Mouse (Mus musculus): ENCODE results near the gene Actr10.

The Actr10 gene

DNA sequence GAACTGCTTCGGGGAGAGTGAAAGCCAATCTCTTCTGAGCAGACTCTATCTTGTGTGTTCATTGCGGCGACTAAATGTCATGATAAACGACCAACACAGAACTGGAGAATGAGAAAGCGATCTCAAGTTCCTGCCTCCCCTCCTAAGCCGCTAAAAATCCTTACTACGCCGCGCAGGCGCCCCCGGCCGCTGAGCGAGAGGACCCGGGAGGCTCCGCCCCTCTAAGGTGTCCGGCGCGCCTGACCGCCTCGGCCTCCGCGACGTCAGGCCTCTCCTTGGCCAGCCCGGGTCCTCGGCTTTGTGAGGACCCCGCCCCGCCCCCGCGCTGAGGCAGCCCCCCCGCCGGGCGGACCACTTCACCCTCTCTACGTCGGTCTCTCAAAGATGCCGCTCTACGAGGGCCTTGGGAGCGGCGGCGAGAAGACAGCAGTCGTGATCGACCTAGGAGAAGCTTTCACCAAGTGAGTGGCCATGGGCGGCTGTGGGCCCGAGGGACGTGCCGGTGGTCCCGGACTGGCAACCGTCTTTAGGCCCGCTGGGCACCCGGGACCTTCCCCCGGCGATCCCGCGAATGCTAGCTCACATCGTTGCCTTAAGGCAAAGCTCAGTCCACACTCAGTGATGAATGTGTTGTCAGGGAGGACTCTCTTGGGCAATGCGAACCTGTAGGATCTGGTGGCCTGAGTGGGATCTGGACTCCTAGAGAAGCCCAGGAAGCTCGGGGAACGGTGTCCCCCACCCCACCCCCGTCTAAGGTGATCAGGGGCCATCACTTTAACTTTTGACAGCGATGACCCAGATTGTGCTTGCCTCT, at the start of gene Actr10:
TSS of gene Actr10 (plus strand) at position 287 of the 814 bp plus-strand sequence.
- peak; percentile 97 for DNase-seq (ENCODE audit: extremely low spot score)

- DNase-seq (ENCODE audit: extremely low spot score): no peak
Observed at GRCm38 (mm10) chr12:70890405-70890804, 47.3 kb upstream of the Actr10 start.

- no peak for DNase-seq (ENCODE audit: extremely low spot score)
Observed at GRCm38 (mm10) chr12:70890874-70891470, 46.7 kb upstream of the Actr10 start.

DNA sequence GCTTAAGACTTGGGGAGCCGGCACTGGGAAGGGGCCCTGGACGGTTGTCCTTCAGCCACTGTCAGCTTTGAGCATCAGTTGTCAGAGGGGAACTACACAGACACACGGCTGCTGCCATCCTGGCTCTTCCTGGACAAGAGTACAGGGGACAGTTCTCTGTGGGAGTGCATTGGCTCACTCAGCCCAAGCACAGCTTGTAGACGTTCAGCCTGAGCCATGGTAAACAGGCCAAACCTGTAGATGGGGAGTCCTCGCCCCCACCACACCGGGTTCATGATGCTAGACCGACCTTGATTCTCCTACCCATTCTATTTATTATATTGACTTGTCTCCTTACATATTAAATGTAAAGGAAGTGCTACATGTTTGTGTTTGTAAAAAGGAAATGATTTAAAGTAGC, 42.4 kb upstream of the Actr10 start:
- no peak for DNase-seq (ENCODE audit: extremely low spot score)

DNA sequence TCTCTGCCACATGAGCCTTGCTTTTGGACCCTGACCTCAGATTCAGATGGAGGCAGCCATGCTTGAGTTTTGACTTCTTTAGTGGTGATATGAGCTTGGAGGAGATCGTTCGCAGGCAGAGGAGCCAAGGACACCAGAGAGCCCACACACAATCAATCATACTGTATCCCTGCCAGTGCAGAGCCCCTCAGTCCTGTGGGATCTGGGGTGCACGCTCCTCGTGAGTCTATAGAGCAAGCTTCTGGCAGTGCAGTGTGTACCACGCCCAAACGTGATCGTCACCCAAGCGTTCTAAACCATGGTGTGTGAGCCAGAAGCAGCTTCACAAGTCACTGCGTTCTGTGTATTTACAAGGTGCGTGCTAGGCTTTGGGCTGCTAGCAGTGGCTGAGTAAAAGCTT, 41.6 kb upstream of the Actr10 start:
- no peak for DNase-seq (ENCODE audit: extremely low spot score)

GRCm38 (mm10) chr12:70897434-70897833, 40.2 kb upstream of the Actr10 start:
- no peak for DNase-seq (ENCODE audit: extremely low spot score)

- no peak for DNase-seq (ENCODE audit: extremely low spot score)
Observed at GRCm38 (mm10) chr12:70898450-70898849, 39.2 kb upstream of the Actr10 start.

DNA sequence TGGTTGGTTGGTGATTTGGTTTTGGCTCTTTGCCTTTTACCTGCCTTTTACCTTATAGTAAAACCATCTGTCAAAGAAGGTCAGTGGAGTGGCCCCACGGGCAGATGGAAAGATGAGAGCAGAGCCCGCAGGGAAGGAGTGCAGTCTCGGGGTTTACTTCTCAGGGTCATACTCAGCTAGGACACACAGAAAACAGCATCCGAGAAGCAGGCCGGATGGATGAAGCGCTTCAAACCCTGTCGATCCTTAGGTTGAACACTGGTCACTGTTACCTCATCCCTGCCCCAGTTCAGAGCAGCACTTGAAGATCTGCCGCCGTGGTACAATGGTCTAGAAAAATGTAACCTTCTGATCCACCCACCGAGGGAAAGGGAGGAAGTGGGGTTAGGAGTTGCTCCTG, 33.2 kb upstream of the Actr10 start:
- no peak for DNase-seq (ENCODE audit: extremely low spot score)

- no peak for DNase-seq (ENCODE audit: extremely low spot score)
Observed at GRCm38 (mm10) chr12:70906867-70907266, 30.8 kb upstream of the Actr10 start.

DNA sequence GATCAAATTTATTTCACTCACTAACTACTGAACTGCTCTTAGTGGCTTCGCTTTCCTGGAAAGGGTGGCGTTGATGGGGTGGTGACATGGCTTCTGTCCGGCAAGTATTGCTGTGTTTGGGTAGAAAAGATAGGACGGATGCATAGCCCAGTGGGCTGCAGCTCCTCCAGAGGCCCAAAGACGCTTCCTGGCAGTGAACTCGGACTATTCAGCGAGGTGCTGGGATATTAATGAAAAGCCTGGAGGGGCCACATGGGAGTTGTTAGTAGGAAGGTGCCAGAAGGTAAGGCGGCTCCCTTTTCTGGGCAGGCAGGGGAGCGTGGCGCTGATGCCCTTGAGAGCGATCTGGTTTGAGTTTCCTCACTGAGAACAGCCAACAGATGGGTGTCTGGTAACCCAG, 30.0 kb upstream of the Actr10 start:
- no peak for DNase-seq (ENCODE audit: extremely low spot score)

DNA sequence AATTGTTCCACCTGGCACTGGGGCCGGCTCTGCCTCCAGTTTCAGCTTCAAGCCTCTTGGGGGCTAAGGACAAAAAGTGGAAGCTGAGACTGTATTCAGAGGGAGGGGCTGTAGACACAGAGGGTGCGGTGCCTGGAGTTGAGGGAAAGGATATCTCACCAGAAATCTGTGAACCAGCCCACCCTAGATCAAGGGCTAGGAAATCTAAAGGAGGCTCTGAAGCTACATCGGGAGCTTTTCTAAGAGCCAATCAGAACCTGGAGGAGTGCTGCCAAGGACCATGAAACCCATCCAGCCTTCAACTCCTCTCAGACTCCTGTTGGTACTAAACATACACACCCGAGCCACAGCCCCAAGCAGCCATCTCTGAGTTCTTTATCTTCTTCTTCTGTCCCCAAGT, 29.6 kb upstream of the Actr10 start:
- DNase-seq (ENCODE audit: extremely low spot score): no peak

- peak; percentile 86 for DNase-seq (ENCODE audit: extremely low spot score)
Observed at GRCm38 (mm10) chr12:70910241-70910720, 27.4 kb upstream of the Actr10 start.

GRCm38 (mm10) chr12:70911029-70911428, 26.6 kb upstream of the Actr10 start:
- DNase-seq (ENCODE audit: extremely low spot score): peak; percentile 82

DNA sequence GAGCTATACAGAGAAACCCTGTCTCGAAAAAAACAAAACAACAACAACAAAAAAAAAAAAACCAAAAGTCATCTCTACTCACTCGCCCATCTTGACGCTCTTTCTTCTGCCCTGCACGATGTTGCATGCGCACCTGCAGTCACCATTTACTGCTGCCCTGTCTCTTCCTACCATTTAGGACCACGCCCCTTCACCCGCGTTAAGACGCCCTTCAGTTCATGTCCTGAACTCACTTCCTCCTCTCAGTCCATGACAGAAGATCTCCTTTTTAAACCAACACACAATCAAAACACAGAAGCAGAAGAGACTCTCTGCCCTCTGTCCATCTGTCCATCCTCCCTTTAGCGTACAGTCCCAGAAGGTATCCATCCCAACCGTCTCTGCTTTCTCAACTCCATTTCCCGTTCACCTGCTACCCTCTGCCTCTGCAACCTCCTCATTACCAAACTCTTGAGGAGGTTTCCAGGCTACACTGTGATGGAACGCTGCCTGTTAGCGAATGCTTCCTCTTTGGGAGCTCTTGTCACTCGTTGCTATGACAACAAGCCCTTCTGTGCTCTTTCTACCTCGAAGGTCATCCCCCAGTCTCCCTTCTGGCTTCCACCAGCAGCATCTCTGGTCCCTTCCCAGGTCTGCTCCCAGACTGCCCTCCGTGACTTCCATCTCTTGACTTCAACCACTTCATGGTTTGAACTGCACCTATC, 25.8 kb upstream of the Actr10 start:
- no peak for DNase-seq (ENCODE audit: extremely low spot score)

DNA sequence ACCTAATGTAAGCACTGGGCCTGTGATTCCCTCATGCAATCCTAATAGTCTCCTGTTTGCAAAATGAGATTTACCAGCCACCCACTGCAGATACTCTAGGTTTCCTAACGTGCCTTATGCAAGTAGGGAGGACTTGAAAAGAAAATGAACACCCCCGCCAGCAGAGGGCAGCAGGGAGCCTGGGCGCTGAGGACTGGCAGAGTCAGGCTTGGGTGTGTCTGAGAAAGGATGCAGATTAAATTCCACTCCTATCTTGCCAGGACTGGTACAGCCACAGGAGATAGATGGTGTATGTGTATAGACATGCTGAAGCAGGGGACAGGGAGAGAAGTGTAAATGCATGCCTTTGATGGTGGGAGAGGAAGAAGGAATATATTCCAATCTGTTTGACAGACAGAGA, 24.2 kb upstream of the Actr10 start:
- peak; percentile 47 for DNase-seq (ENCODE audit: extremely low spot score)

- DNase-seq (ENCODE audit: extremely low spot score): peak; percentile 14
Observed at GRCm38 (mm10) chr12:70914387-70914786, 23.3 kb upstream of the Actr10 start.

- DNase-seq (ENCODE audit: extremely low spot score): no peak
Observed at GRCm38 (mm10) chr12:70929781-70930180, 7.9 kb upstream of the Actr10 start.

- no peak for DNase-seq (ENCODE audit: extremely low spot score)
Observed at GRCm38 (mm10) chr12:70937150-70937549, 507 bp upstream of the Actr10 start.

DNA sequence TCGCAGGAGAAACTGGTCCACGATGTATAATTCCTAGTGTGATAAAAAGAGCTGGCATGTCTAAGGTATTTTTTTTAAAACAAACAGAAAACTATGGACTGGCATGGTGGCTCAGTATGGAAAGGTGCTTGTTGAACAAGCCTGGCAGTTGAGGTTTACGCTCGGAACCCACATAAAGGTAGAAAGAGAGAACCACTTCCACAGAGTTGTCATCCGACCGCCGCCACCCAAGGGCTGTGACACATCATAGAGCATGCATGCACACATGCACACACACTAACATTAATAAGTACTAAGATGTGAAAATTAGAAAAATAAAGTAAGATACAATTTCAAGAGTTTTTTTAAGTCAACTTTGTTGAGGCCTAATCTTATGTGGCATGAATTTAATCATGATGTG, 3.1 kb downstream of the Actr10 start:
- DNase-seq (ENCODE audit: extremely low spot score): no peak

GRCm38 (mm10) chr12:70944181-70944580, 6.5 kb downstream of the Actr10 start:
- no peak for DNase-seq (ENCODE audit: extremely low spot score)

DNA sequence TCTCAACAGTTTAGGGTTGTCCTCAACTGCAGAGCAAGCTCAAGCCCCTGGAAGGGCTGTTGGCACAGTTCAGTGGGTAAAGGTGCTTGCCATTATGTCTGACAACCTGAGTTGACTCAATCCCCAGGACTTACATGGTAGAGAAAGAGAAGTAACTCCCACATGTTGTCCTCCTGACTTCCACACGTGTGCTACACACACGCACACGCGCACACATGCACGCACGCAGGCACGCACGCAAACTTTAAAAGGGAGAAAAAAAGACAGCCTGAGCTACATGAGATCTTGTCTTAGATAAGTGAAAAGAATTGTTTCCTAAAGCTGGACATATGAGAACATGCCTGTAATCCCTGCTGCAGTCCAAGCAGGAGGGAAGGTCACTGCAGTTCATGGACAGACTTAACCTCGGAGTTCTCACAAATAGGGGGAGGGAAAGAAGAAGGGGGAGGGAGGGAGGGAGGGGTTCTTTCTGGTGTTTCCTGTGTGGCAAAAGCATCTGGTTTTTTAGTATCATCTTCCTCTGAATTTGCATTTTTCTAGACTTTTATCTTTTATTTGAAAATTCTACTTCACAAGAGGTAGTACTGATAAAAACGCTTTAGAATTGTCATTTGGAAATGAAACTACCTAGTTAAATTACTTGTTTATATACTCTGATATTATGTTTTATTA, 9.1 kb downstream of the Actr10 start:
- DNase-seq (ENCODE audit: extremely low spot score): no peak

- no peak for DNase-seq (ENCODE audit: extremely low spot score)
Observed at GRCm38 (mm10) chr12:70958640-70959039, 21.0 kb downstream of the Actr10 start.

All from embryo, embryonic 9.5 days (tissue).